Mouse (Mus musculus): Measurements from ENCODE around the gene Cacna2d3. TPM values are rescaled to one million over a fixed set of nuclear protein-coding genes. Genes with fewer than 3 reads are reported as not detected.

The Cacna2d3 gene
- polyA plus RNA-seq, 1 experiment from 2014 or later = 3.3 TPM

DNA sequence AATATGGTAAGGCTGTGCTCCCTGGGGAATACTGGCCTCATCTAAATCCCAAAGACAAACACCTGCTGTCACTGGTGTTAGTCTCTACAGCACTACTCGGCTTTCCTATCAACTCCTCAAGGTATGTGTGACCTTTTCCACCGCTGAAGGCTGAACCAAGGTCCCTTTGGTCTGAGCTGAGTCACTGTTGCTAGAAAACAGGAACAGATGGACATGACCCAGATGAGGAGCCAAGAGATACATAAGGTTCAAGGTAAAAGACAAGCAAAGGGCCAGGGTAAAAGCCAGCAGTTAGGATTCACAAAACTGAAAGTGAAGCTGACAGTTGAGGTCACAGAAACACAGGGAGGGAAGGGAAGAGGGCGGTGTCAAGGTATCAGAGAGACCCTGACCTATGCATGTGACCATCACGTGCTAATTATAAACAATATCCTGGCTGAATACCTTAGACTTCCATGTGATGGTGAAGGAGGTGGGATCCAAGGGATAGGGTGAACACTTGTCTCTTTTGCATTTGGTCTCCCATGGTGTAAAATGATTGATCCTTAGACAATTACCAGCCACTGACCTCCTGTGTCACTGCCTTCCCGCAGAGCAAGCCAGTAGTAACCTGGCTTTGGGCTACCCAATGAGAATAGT, 288.5 kb downstream of the Cacna2d3 start:
- Histone ChIP-seq H3K4me2 (no peak overlapping the region), H3K9ac (replicated peaks) (no peak overlapping the region), H3K27ac (no peak overlapping the region), H3K4me3 (replicated peaks) (no peak overlapping the region), H3K9me3 (no peaks in the 10 kb centered on the region), H3K27me3 (no peaks in the 10 kb centered on the region), H3K4me1 (replicated peaks) (no peaks in the 10 kb centered on the region), H3K36me3 (no peaks in the 10 kb centered on the region)
- 70% methylated on average over 5 of the region's 5 CpGs for WGBS
- no peak for ATAC-seq (ENCODE audit: insufficient number of reproducible peaks, insufficient read depth, low FRiP score, low TSS enrichment, low read depth)

DNA sequence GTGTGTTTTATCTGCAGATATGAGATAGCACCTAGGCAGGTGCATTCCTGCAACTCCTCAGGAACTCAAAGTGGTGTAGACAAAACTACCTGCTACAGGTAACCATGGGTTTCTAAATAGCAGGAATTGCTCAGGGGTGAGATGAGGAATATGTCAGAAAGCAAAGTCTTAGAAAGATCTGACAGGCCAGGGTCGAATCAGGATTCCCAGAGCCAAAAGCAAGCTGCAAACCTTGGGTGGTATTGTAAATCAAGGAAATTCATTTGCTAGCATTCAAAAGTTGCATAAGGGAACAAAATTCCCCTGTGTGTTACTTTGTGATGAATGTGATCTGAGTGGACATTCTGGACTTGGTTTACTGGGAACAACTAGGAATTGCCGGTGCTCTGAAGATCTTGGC, 291.9 kb downstream of the Cacna2d3 start:
- no peak overlapping the region for H3K9ac ChIP-seq (replicated peaks)
- no peaks in the 10 kb centered on the region for H3K36me3 ChIP-seq
- no peaks in the 10 kb centered on the region for H3K4me1 ChIP-seq (replicated peaks)

DNA sequence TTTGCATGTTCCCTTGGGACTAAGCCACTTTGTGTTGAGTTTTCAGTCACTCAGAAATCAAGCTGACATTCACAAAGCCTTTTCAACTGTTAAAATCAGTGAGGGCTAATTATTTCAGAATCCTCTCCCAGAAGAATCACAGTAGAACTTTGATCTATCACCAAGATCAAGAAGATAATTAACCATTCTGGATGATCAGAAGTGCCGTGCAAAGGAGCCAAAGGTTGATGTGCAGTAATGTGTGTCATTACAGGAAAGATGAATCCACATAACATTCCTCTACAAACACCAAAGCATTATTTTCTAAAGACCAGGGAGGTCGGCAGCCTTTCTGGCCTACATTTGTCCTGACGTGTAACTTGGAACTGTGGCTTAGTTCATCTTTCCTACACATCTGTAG, 296.0 kb downstream of the Cacna2d3 start:
- Histone ChIP-seq H3K4me2 (no peak overlapping the region), H3K9me3 (no peaks in the 10 kb centered on the region), H3K36me3 (no peaks in the 10 kb centered on the region), H3K4me3 (replicated peaks) (no peak overlapping the region), H3K27ac (no peak overlapping the region), H3K9ac (replicated peaks) (no peak overlapping the region), H3K4me1 (replicated peaks) (no peaks in the 10 kb centered on the region), H3K27me3 (no peaks in the 10 kb centered on the region)
- no peak for ATAC-seq (ENCODE audit: insufficient number of reproducible peaks, insufficient read depth, low FRiP score, low TSS enrichment, low read depth)
- 81% methylated on average over 3 of the region's 3 CpGs for WGBS

More for the DNA sequence above, 291.9 kb downstream of the Cacna2d3 start:
- H3K27me3 ChIP-seq = no peaks in the 10 kb centered on the region
- H3K4me2 ChIP-seq = no peak overlapping the region
- no peak overlapping the region for H3K27ac ChIP-seq
- no peaks in the 10 kb centered on the region for H3K9me3 ChIP-seq
- no peak overlapping the region for H3K4me3 ChIP-seq (replicated peaks)
- no peak for ATAC-seq (ENCODE audit: insufficient number of reproducible peaks, insufficient read depth, low FRiP score, low TSS enrichment, low read depth)
- WGBS = 80% methylated on average over 2 of the region's 2 CpGs

DNA sequence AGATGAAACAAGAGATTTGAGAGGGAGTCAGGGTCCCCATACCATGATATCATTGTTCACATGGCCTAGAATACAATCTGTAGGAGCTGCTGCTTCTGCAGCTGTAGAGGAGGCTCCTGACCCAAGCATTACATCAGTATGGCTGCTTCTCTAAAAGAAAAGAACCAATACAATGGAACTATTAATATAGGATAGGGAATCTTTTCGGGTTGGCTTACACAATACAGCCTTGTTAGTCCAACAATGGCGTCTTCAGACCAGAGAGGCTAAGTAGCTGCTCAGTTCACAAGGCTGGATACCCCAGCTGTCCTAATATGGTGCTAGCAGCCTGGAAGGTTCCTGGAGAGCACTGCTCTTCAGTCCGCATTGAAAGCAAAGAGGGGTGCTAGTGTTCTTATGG, 296.5 kb downstream of the Cacna2d3 start:
- Histone ChIP-seq H3K9me3 (no peaks in the 10 kb centered on the region), H3K27ac (no peak overlapping the region), H3K36me3 (no peaks in the 10 kb centered on the region), H3K4me3 (replicated peaks) (no peak overlapping the region), H3K4me2 (no peak overlapping the region), H3K4me1 (replicated peaks) (no peaks in the 10 kb centered on the region), H3K27me3 (no peaks in the 10 kb centered on the region), H3K9ac (replicated peaks) (no peak overlapping the region)
- ATAC-seq (ENCODE audit: insufficient number of reproducible peaks, insufficient read depth, low FRiP score, low TSS enrichment, low read depth) = no peak
- WGBS = 88% methylated on average over 3 of the region's 3 CpGs

DNA sequence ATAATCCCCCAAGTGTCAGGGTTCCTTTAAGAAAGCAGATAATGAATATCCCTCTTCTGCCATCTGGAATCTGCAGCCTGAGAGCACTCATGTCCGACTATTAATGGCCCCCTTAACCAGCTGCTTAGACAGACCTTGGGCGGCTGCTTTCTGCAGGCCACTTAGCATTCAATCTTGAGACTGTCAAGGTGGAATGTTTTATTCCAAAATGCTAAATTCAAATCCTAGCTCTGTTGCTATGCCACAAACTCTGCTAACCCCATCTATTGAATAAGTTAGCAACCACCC, 315.8 kb downstream of the Cacna2d3 start:
- no peak overlapping the region for H3K27ac ChIP-seq
- no peak for ATAC-seq (ENCODE audit: insufficient number of reproducible peaks, insufficient read depth, low FRiP score, low TSS enrichment, low read depth)
- peaks cover 32% of the 10 kb centered on the region for H3K4me1 ChIP-seq (replicated peaks)

DNA sequence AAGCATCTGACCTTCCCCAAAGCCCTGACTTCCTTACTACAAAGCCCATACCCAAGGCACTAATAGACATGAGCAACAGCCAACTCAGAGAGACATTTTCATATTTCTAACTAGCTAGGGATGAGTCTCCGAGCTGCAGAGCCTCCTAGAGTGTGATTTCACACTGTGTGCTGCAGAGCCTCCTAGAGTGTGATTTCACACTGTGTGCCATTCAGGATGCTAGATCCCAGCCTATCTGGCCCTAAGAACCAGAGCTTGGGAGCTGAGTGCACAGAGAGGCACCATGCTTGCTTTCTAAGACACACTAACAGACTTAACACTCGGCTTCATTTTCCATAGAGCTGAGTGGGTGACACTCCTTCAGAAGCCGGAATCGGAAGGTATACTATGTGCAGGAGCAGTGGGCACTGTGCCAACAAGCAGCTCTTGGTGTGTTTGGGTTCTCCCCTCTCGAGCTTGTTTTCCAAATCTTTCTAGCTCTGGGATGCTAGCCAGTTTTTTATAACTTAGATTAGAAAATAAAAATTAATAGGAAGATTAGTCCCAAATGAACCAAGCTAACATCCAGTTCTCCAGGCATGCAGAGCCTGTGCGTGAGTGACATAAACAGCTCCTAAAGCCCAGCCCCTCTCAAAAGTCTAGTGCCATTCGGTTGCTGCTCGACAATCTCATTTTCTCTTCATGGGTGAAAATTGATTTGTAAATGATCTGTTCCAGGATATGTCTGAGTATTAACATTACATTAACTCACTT, 316.4 kb downstream of the Cacna2d3 start:
- 59% methylated on average over 8 of the region's 8 CpGs for WGBS
- H3K4me3 ChIP-seq (replicated peaks) = no peak overlapping the region
- H3K27ac ChIP-seq = no peak overlapping the region
- no peak overlapping the region for H3K4me2 ChIP-seq
- H3K27me3 ChIP-seq = no peaks in the 10 kb centered on the region
- H3K9ac ChIP-seq (replicated peaks) = no peak overlapping the region
- no peaks in the 10 kb centered on the region for H3K36me3 ChIP-seq
- H3K4me1 ChIP-seq (replicated peaks) = peaks cover 32% of the 10 kb centered on the region
- H3K9me3 ChIP-seq = no peaks in the 10 kb centered on the region
- ATAC-seq (ENCODE audit: insufficient number of reproducible peaks, insufficient read depth, low FRiP score, low TSS enrichment, low read depth) = no peak

More for the DNA sequence above, 315.8 kb downstream of the Cacna2d3 start:
- H3K27me3 ChIP-seq = no peaks in the 10 kb centered on the region
- WGBS = 13% methylated on average over 2 of the region's 2 CpGs
- H3K9me3 ChIP-seq = no peaks in the 10 kb centered on the region
- H3K9ac ChIP-seq (replicated peaks) = no peak overlapping the region
- no peaks in the 10 kb centered on the region for H3K36me3 ChIP-seq
- H3K4me3 ChIP-seq (replicated peaks) = no peak overlapping the region
- no peak overlapping the region for H3K4me2 ChIP-seq

DNA sequence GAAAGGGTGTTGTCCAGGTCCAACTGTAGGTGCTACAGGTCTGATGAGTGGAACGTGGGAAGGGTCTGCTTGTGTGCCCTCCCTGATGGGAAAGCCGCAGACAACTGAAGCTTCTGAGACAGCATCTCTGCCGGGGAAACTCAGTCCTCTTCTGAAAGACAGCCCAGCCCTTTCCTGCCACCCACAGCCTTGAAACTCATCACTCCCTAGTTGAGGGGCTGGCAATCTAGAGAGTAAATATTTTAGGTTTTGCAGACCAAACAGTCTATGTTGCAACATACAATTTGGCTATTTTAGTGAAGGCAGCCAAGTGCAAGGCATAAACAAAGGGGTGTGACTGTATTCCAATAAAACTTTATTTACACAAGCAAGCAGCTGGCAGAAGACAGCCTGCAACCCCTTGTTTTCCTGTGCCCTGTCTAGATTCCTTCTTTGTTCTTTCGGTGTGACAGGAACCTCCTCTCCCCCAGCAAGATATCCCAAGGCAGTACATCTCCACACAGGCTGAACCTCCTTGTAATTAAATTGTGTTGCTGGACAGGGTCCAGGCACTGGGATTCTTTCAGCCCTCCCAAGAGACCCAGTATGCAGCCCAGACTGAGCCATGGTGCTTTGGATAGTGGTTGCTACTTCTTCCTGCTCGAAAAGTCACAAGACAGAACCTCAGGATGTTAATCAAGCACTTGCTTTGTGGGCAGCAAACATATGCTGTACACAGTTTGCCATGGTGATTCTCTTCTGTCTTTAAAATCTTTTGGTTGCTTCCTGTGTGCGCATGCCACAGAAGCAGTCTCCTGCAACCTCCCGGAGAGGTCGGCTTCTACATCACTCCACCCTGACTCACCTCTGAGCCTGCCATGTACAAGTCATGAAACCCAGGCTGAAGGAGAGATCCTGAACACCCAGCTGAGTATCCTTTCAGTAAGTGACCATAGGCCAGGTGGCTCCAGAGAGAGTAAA, 317.5 kb downstream of the Cacna2d3 start:
- Histone ChIP-seq H3K9ac (replicated peaks) (no peak overlapping the region), H3K27ac (no peak overlapping the region)
- 69% methylated on average over 8 of the region's 8 CpGs for WGBS

DNA sequence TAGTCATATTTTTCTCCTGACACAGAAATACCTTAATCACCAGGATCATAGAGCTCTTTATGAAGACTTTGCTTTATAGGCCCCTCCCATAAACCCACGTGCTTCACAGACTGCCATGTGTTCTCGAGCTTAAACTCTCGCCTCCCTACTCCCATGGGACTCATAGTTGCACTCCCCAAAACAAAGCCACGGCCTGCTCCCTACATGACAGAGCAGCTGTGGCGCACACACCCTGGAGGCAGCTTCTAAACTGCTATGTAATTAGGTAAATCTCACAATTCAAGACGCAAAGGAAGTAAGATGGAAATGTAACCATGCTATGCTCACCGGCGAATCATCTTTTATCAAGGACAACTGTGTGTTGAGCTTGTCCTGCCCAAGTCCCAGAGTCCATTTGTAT, 319.2 kb downstream of the Cacna2d3 start:
- H3K36me3 ChIP-seq = no peaks in the 10 kb centered on the region
- H3K27ac ChIP-seq = no peak overlapping the region
- H3K4me3 ChIP-seq (replicated peaks) = no peak overlapping the region
- H3K27me3 ChIP-seq = no peaks in the 10 kb centered on the region
- H3K4me2 ChIP-seq = no peak overlapping the region
- WGBS = 40% methylated on average over 8 of the region's 8 CpGs
- no peaks in the 10 kb centered on the region for H3K9me3 ChIP-seq
- no peak; the same call in 1 of the 2 replicates for ATAC-seq (ENCODE audit: insufficient number of reproducible peaks, insufficient read depth, low FRiP score, low TSS enrichment, low read depth)
- peaks cover 32% of the 10 kb centered on the region for H3K4me1 ChIP-seq (replicated peaks)
- no peak overlapping the region for H3K9ac ChIP-seq (replicated peaks)

More for the DNA sequence above, 317.5 kb downstream of the Cacna2d3 start:
- Histone ChIP-seq H3K4me2 (no peak overlapping the region), H3K36me3 (no peaks in the 10 kb centered on the region), H3K4me3 (replicated peaks) (no peak overlapping the region), H3K9me3 (no peaks in the 10 kb centered on the region), H3K27me3 (no peaks in the 10 kb centered on the region), H3K4me1 (replicated peaks) (peaks cover 32% of the 10 kb centered on the region)
- ATAC-seq (ENCODE audit: insufficient number of reproducible peaks, insufficient read depth, low FRiP score, low TSS enrichment, low read depth) = no peak

DNA sequence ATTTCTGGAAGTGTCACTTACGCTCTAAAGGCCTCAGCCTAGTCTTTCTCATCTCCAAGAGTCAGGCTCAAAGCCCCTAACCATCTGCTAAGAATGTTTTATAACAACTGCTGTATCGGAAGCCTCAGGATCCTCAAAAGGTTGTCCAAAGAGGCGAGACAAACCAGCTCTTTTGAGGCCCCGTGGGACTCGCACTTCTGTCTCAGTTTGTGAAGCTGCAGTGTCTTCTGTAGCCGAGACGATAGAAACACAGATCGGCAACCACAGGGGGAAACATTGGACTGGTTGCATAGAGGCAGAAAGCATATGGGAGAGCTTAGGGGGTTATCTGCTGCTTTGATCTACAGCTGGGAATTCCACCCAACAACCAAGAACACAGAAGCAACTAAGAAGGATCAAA, 327.9 kb downstream of the Cacna2d3 start:
- Histone ChIP-seq H3K4me2 (no peak overlapping the region), H3K9me3 (no peaks in the 10 kb centered on the region), H3K27me3 (no peaks in the 10 kb centered on the region), H3K27ac (no peak overlapping the region), H3K4me3 (replicated peaks) (no peak overlapping the region), H3K4me1 (replicated peaks) (peaks cover 5% of the 10 kb centered on the region; the same call in 1 of the 2 replicates), H3K9ac (replicated peaks) (no peak overlapping the region), H3K36me3 (no peaks in the 10 kb centered on the region)
- ATAC-seq (ENCODE audit: insufficient number of reproducible peaks, insufficient read depth, low FRiP score, low TSS enrichment, low read depth) = no peak
- 75% methylated on average over 8 of the region's 8 CpGs for WGBS

DNA sequence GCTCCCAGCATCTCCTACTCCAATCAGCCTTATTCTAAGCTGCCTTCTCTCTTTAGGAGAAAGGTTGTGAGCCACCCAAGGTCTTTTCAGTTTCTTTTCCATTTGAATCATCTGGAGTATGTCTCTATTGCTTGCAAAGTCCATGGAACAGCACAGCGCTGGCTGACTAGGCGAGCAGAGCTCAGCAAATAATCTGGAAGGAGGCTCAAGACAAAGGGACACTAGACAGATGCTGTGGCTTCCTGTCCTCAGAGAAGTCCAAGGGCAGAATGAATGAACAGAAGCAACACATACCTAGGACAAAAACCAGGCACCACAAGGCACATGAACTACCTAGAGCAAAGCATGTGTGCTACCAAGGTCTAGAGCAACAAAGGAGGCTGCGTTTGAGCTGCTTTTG, 328.8 kb downstream of the Cacna2d3 start:
- ATAC-seq (ENCODE audit: insufficient number of reproducible peaks, insufficient read depth, low FRiP score, low TSS enrichment, low read depth) = no peak

DNA sequence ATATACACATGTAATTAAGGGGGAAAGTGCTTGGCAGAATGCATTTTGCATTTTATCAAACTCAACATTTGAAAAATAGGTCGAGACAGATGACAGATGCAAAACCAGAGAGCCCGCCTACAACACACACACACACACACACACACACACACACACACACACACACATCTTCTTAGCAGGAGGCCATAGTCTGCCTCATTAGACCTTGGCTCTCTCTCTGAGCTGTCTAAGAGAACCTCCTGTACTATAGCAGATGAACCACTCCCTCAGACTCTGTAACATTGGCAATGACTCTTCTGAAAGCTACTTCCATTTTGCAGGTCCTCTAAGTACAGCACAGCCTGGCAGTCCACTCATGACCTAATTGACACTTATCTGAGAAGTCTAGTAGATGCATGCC, 330.2 kb downstream of the Cacna2d3 start:
- Histone ChIP-seq H3K27me3 (no peaks in the 10 kb centered on the region), H3K4me2 (no peak overlapping the region), H3K9ac (replicated peaks) (no peak overlapping the region), H3K9me3 (no peaks in the 10 kb centered on the region), H3K4me1 (replicated peaks) (peaks cover 5% of the 10 kb centered on the region; the same call in 1 of the 2 replicates), H3K4me3 (replicated peaks) (no peak overlapping the region), H3K36me3 (no peaks in the 10 kb centered on the region), H3K27ac (no peak overlapping the region)
- WGBS = 80% methylated on average over 2 of the region's 2 CpGs
- no peak for ATAC-seq (ENCODE audit: insufficient number of reproducible peaks, insufficient read depth, low FRiP score, low TSS enrichment, low read depth)

More for the DNA sequence above, 328.8 kb downstream of the Cacna2d3 start:
- H3K36me3 ChIP-seq = no peaks in the 10 kb centered on the region
- WGBS = 91% methylated on average over 3 of the region's 3 CpGs
- H3K27ac ChIP-seq = no peak overlapping the region
- no peak overlapping the region for H3K4me3 ChIP-seq (replicated peaks)
- H3K9ac ChIP-seq (replicated peaks) = no peak overlapping the region
- no peaks in the 10 kb centered on the region for H3K27me3 ChIP-seq
- peaks cover 5% of the 10 kb centered on the region; the same call in 1 of the 2 replicates for H3K4me1 ChIP-seq (replicated peaks)
- H3K9me3 ChIP-seq = no peaks in the 10 kb centered on the region
- no peak overlapping the region for H3K4me2 ChIP-seq
